Mouse (Mus musculus) lung, adult 2 months (tissue): ENCODE measurements around the gene Ilk.

Source experiments
- CTCF ChIP-seq: fragments of 200-500 bp; IDR thresholded peaks from 2 replicates; pipeline ENCODE4 v1.5.1; 2011; ENCODE audit warnings: mild to moderate bottlenecking, low read length, control low read depth; ENCODE audit not compliant: insufficient read depth
- POLR2A ChIP-seq: fragments of 200-500 bp; IDR thresholded peaks from 2 replicates; pipeline ENCODE4 v1.6.1; 2011; ENCODE audit warnings: low read depth, mild to moderate bottlenecking, control low read depth, low read length, borderline replicate concordance; ENCODE audit errors: extremely low read depth

DNA sequence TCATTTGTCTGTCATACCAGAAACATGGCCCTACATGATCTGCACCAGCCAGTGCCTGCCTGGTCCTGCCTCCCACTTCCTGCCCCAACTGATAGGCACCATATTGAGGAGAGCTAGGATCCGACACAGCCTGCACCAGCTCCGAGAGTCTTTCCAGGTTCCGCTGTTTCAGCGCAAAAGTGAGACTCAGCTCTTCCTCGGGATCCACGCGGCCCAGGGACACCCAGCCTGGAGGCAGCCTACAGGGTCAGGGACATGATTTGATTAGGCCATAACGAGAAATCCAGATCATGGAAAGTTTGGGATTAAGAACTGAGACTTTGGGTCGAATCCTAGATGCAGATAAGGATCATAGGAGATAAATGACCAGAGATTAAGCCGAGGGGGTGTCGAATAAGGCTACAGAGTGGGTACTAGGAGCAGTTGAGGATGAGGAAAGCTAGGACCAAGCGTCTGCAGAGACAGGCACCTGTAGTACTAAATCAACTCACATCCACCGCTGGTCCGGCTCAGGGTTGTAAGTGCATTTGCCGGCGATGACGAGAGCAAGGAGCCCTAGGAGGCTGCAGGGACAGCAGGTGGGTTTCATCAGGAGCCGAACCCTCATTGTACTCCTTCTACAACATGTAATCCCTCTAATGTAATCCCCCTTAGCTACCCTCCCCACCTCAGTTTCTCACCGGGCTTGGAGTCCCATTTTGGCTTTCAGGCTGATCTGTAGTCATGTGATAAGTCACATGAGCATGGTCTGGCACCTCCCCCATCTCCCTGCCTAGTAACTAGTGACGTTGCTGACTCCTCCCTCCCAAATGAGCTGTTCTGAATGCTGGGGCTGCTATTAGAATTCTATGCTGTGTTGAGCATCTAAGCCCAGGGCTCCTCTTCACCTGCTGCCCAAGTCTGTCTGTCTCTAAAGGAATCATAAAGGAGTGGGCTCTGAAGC lies 15.4 kb downstream of the Ilk start, which contains the start of gene Tpp1:
- TF ChIP-seq CTCF (no peak), POLR2A (peak; percentile 42; the same call in 1 of the 2 replicates)
